Mouse (Mus musculus) left cerebral cortex, postnatal 36 days (tissue): ENCODE data around the gene Mal. TPM values are rescaled to one million over a fixed set of nuclear protein-coding genes. Genes with fewer than 3 reads are reported as not detected.
"Not testable (repeated sequence)": the region's sequence is repeated elsewhere in the genome, so short reads cannot be mapped to it uniquely, and the experiment has no call there.

Experiments used
- DNase-seq, 2 experiments: peaks; one replicate each; pipeline ENCODE4 v3.0.0; 2021 to 2022; ENCODE audit warnings: low spot score in 2 of 2, mixed read lengths in 1 of 2
- intact Hi-C: fragments of 180-260 bp; cut with DNase I; formaldehyde crosslinking; loops from one replicate; pipeline ENCODE4 v1.15.1; 2025
- total RNA-seq, 2 experiments: library from RNA; stranded (reverse); gene quantifications; 2 replicates each; pipeline ENCODE4 v1.2.3; 2021

The Mal gene
- total RNA-seq, 2 experiments from 2014 or later = 106 to 160 TPM

- DNase-seq = no peak
- intact Hi-C loops = no loop called here
These were observed 28.4 kb downstream of the Mal start for GRCm38 (mm10) chr2:127627990-127628570.

GRCm38 (mm10) chr2:127627354-127627753, 29.1 kb downstream of the Mal start:
- intact Hi-C loops = no loop called here
- DNase-seq = no peak

GRCm38 (mm10) chr2:127625659-127626058, 30.8 kb downstream of the Mal start:
- intact Hi-C loops = no loop called here
- DNase-seq = no peak

GRCm38 (mm10) chr2:127624786-127625185, 31.7 kb downstream of the Mal start:
- intact Hi-C loops = no loop called here
- no peak for DNase-seq

- no peak for DNase-seq
- intact Hi-C loops = no loop called here
These were observed 34.4 kb downstream of the Mal start for GRCm38 (mm10) chr2:127622065-127622464.

- intact Hi-C loops = no loop called here
- no peak for DNase-seq
These were observed 37.2 kb downstream of the Mal start for GRCm38 (mm10) chr2:127619311-127619710.

GRCm38 (mm10) chr2:127612288-127612687, 44.2 kb downstream of the Mal start:
- DNase-seq = no peak
- intact Hi-C loops = loop anchor here (5.0 kb wide), 1 partner anchor 70 kb away; no protein-coding TSS in a partner anchor

GRCm38 (mm10) chr2:127611386-127611785, 45.1 kb downstream of the Mal start:
- intact Hi-C loops = loop anchor here (5.0 kb wide), 1 partner anchor 71 kb away; no protein-coding TSS in a partner anchor
- no peak for DNase-seq

- intact Hi-C loops = loop anchor here (2.0 kb wide), 1 partner anchor 52 kb away; no protein-coding TSS in a partner anchor
- no peak for DNase-seq
These were observed 47.5 kb downstream of the Mal start for GRCm38 (mm10) chr2:127608986-127609385.

GRCm38 (mm10) chr2:127608234-127608633, 48.3 kb downstream of the Mal start:
- no peak for DNase-seq
- intact Hi-C loops = loop anchor here (2.0 kb wide), 1 partner anchor 53 kb away; no protein-coding TSS in a partner anchor

- intact Hi-C loops = no loop called here
- DNase-seq = no peak
These were observed 51.3 kb downstream of the Mal start for GRCm38 (mm10) chr2:127605203-127605602.

GRCm38 (mm10) chr2:127603383-127603782, 53.1 kb downstream of the Mal start:
- intact Hi-C loops, DNase-seq: not testable (repeated sequence)

- intact Hi-C loops = no loop called here
- DNase-seq = no peak
These were observed 65.7 kb downstream of the Mal start for GRCm38 (mm10) chr2:127590840-127591239.

- no peak for DNase-seq
- intact Hi-C loops = no loop called here
These were observed 66.3 kb downstream of the Mal start for GRCm38 (mm10) chr2:127590204-127590603.

GRCm38 (mm10) chr2:127588897-127589296, 67.6 kb downstream of the Mal start:
- DNase-seq = no peak
- intact Hi-C loops = no loop called here

GRCm38 (mm10) chr2:127587514-127587844, 69.0 kb downstream of the Mal start:
- intact Hi-C loops = loop anchor here (2.0 kb wide), 1 partner anchor 67 kb away; no protein-coding TSS in a partner anchor
- no peak for DNase-seq

GRCm38 (mm10) chr2:127586694-127587513, 69.6 kb downstream of the Mal start, which contains the start of the genes Zfp661 and Mrps5:
Gene Zfp661 (minus strand): TSS chr2:127587094.
Gene Mrps5 (plus strand): TSS chr2:127587222.
- peak; percentile 86 to 87 for DNase-seq
- intact Hi-C loops = loop anchor here (2.0 kb wide), 1 partner anchor 66 kb away; no protein-coding TSS in a partner anchor

- DNase-seq = peak; percentile 95 to 96
- intact Hi-C loops = no loop called here
These were observed 72.0 kb downstream of the Mal start for GRCm38 (mm10) chr2:127584436-127584858.
